Mouse (Mus musculus) urinary bladder, postnatal 25 days (tissue): ENCODE measurements around the gene Sh2d6.
"Not testable (repeated sequence)": the region's sequence is repeated elsewhere in the genome, so short reads cannot be mapped to it uniquely, and the experiment has no call there.

Experiments
- DNase-seq: peaks from one replicate; pipeline ENCODE4 v3.0.0; 2022; ENCODE audit warnings: low spot score

The Sh2d6 gene

DNA sequence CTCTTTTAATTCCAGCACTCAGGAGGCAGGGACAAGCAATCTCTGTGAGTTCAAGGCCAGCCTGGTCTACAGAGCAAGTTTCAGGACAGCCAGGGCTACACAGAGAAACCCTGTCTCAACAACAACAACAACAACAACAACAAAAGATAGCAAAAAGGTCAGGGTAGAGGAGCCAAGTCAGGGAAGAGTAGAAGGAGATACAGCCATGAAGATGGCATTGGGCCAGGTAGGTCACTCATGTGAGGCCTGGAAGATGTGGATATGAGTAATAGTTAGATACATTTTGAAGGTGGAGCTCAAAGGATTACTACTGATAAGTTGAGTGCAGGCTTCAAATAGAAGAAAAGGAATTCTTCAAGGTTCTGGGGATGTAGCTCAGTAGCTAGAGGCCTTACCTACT, 18.2 kb downstream of the Sh2d6 start:
- DNase-seq, result no peak

- DNase-seq, result no peak
Measured at GRCm38 (mm10) chr6:72498950-72499349, 22.6 kb downstream of the Sh2d6 start.

GRCm38 (mm10) chr6:72492892-72493291, 28.6 kb downstream of the Sh2d6 start:
- no peak for DNase-seq

DNA sequence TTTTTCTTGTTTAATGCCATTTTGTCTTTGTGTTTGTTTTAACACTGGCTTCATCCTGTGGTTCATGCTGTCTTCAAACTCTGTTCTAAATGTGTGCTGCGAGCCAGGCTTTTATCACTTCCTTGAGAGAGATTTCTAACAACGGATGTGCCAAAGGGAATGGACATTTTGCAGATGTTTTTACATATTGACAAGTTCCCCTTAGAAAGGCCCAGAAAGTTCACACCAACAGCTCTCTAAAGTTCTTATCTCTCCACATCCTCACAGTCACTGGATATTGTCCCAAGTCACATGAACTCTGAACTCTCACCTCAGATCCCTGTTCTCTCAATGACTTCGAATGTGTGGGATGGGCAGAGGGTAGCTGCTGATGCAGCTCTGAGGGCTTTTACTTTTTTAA, 30.4 kb downstream of the Sh2d6 start:
- no peak for DNase-seq

DNA sequence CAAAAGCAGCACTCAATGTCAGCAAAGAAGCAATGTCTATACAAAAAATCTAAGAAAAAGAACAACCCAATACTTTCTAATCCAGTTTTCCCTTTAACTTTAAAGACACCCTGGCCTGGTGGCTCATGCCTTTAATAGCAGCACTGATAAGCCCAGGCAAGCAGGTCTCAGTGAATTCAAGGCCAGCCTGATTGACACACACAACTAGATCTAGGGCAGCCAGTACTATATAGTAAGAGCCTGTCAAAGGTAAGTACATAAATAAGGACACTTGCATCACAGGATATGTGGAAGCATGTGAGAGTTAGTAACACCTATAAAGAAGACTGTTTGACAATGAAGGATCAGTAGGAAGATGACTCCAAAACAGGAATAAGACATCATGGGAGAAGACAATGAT, 32.0 kb downstream of the Sh2d6 start:
- no peak for DNase-seq

- no peak for DNase-seq
Measured at GRCm38 (mm10) chr6:72488850-72489249, 32.7 kb downstream of the Sh2d6 start.

DNA sequence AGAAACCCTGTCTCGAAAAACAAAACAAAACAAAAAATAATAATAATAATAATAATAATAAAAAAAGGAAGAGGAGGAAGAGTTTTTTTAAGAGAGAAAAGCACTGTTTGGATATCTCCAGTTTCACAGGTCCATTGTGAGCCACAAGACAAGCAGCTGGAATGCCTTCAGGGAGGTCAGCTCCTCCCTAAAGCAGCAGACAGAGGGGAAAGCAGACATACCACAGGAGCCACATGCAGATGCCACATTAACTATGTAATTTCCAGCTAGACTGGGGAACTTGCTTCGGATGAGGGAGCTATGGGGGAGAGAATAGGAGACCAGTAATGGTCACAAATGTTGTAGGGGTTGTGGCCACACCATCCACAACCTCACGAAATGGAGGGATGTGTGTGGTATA, 34.2 kb downstream of the Sh2d6 start:
- DNase-seq, result no peak

GRCm38 (mm10) chr6:72486307-72486706, 35.2 kb downstream of the Sh2d6 start:
- DNase-seq, result no peak

GRCm38 (mm10) chr6:72484887-72485286, 36.6 kb downstream of the Sh2d6 start:
- DNase-seq, result no peak

DNA sequence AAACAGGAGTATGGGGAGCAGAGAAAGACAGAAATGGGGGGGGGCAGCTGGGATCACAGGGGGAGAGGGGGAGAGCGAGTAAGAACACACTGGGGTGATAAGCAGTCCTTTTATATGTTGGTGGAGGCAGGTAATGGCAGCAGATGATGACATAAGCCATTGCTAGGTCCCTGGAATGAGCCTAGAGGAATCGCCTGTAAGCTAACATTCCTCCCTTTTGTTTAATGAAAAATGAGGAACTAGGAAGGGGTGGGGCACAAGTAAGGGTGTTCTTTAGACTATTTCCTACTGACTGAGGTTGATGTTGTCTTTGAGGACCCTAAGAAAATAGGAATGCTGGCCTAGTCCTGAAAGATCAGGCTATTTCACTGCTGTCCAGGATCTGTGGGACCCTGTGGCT, 39.4 kb downstream of the Sh2d6 start:
- no peak for DNase-seq

- DNase-seq, result no peak
Measured at GRCm38 (mm10) chr6:72480422-72480702, 41.1 kb downstream of the Sh2d6 start.

- no peak for DNase-seq
Measured at GRCm38 (mm10) chr6:72479645-72480421, 41.7 kb downstream of the Sh2d6 start.

GRCm38 (mm10) chr6:72478691-72479090, 42.8 kb downstream of the Sh2d6 start:
- DNase-seq, result not testable (repeated sequence)

DNA sequence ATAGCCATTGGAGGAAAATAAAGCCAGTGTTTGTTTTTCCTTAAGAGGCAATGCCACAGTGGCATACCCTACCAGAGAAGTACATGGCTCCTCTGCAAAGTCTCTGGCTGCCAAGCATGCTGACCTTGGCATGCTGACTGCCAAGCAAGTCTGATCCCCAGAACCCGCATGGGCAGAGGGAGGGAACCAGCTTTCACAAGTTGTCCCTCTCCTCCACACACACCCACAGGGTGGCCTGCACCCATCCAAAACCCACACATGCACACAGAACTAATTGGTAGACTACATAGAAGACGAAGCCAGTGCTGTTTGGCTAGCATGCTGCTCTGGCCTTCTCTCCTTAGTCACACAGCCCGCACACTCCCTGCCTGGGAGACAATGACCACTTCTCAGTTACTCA, 43.9 kb downstream of the Sh2d6 start:
- no peak for DNase-seq

- DNase-seq, result no peak
Measured at GRCm38 (mm10) chr6:72476836-72477235, 44.7 kb downstream of the Sh2d6 start.

GRCm38 (mm10) chr6:72475221-72475985, 46.1 kb downstream of the Sh2d6 start:
- no peak for DNase-seq

GRCm38 (mm10) chr6:72473264-72474041, 48.1 kb downstream of the Sh2d6 start:
- DNase-seq, result peak; percentile 27

DNA sequence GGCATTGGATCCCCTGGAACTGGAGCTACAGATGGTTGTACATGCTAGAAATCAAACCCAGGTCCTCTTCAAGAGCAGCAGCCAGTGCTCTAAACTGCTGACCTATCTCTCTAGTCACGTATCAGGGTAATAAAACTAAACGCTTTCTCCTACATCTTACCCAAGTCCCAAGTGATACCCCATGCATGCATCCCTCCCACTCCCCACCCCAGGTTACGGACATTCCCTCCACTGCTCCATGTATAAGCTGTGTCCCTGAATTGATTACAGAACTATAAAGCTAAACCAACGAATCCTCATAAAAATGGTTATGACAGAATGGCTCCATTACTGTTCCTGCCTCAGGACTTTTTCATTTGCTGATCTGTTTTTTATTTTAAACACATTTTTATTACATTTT, 55.3 kb downstream of the Sh2d6 start:
- DNase-seq, result no peak

GRCm38 (mm10) chr6:72465361-72466157, 55.9 kb downstream of the Sh2d6 start:
- DNase-seq, result no peak
